Mouse (Mus musculus) neural tube, embryonic 15.5 days (tissue): ENCODE measurements at regions not wholly inside any gene's neighbourhood (a gene's known extent, or its start where the extent isn't known, plus 50 kb on each side); places are given as distances from the start of the nearest gene placed in this dataset.

Source experiments
- ATAC-seq: fragments of 200-750 bp; cut with Nextera tagmentation; 2 replicates; pipeline ENCODE4 v1.8.0; 2017; ENCODE audit warnings: mild to moderate bottlenecking, moderate TSS enrichment, moderate library complexity; ENCODE audit not compliant: low FRiP score
- H3K27ac ChIP-seq: fragments of 300-500 bp; sonication (generic); replicated peaks from 2 replicates; pipeline ENCODE4 v1.5.1; 2015; ENCODE audit warnings: mild to moderate bottlenecking, inconsistent platforms
- H3K27me3 ChIP-seq: fragments of 300-500 bp; sonication (generic); replicated peaks from 2 replicates; pipeline ENCODE4 v1.6.1; 2015; ENCODE audit warnings: inconsistent platforms
- H3K36me3 ChIP-seq: fragments of 300-500 bp; sonication (generic); 2 replicates; pipeline ENCODE4 v1.6.1; 2015; ENCODE audit warnings: inconsistent platforms
- H3K4me1 ChIP-seq: fragments of 300-500 bp; sonication (generic); 2 replicates; pipeline ENCODE4 v1.6.1; 2015; ENCODE audit warnings: inconsistent platforms
- H3K4me2 ChIP-seq: fragments of 300-500 bp; sonication (generic); 2 replicates; pipeline ENCODE4 v1.6.1; 2015; ENCODE audit warnings: inconsistent platforms, mild to moderate bottlenecking, moderate library complexity
- H3K4me3 ChIP-seq: fragments of 300-500 bp; sonication (generic); replicated peaks from 2 replicates; pipeline ENCODE4 v1.5.1; 2015; ENCODE audit warnings: mild to moderate bottlenecking, inconsistent platforms
- H3K9ac ChIP-seq: fragments of 300-500 bp; sonication (generic); replicated peaks from 2 replicates; pipeline ENCODE4 v1.6.1; 2015; ENCODE audit warnings: mild to moderate bottlenecking, inconsistent platforms
- H3K9me3 ChIP-seq: fragments of 300-500 bp; sonication (generic); replicated peaks from 2 replicates; pipeline ENCODE4 v1.6.1; 2016; ENCODE audit warnings: inconsistent platforms
- WGBS: fragments of 180-500 bp; shearing (Covaris S2); methylation state at CpG from one replicate; pipeline ENCODE4 v1.1.7; 2015; ENCODE audit warnings: mixed read lengths; 5-methylcytosine and 5-hydroxymethylcytosine counted together

DNA sequence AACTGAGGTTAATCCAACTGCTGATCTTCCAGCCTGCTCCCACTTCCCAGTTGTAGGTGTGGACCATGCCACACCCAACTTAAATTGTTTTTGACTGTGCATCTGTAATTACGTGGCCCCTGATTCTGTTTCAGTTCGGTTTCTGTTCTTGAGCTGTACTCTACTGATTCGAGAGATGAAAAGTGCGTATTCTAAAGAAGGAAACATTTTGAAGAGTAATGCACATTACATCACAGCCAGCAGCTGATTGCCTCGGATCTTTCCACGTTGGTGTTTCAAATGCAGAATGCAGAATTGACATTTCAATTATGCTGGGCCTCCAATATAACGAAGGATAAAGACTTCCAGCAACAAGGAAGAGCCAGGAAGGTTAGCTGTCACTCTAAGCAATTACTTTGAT lies 64.7 kb upstream of the Cnot2 start:
- no peak overlapping the region for H3K4me2 ChIP-seq
- no peak overlapping the region for H3K27ac ChIP-seq
- no peaks in the 10 kb centered on the region for H3K36me3 ChIP-seq
- H3K4me1 ChIP-seq: no peaks in the 10 kb centered on the region
- no peak overlapping the region for H3K9ac ChIP-seq
- no peaks in the 10 kb centered on the region for H3K9me3 ChIP-seq
- WGBS: 82% methylated on average over 7 of the region's 7 CpGs
- no peak overlapping the region for H3K4me3 ChIP-seq
- H3K27me3 ChIP-seq: no peaks in the 10 kb centered on the region
- no peak for ATAC-seq

DNA sequence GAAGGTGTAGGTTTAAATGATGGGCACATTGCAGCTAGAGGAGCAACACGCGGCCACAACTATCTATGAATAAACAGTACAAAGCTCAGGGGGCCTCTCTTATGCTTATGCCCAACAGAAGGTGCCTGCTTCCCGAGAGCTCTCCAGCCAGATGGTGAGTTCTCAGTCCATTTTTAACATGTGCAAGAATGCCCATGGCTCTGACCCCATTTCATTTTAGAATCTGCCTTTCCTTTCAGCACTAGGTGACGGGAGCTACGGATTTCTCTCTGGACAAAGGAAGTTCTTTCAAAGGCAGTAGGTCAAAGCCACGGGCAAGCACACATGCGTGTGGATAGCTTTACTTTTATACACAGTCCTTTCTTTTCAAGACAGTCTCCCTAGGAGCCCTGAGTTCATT lies 64.3 kb upstream of the Cnot2 start:
- H3K4me2 ChIP-seq: no peak overlapping the region
- H3K4me3 ChIP-seq: no peak overlapping the region
- H3K36me3 ChIP-seq: no peaks in the 10 kb centered on the region
- no peak overlapping the region for H3K27ac ChIP-seq
- ATAC-seq: no peak
- no peak overlapping the region for H3K9ac ChIP-seq
- H3K27me3 ChIP-seq: no peaks in the 10 kb centered on the region
- 54% methylated on average over 7 of the region's 7 CpGs for WGBS
- H3K4me1 ChIP-seq: no peaks in the 10 kb centered on the region
- H3K9me3 ChIP-seq: no peaks in the 10 kb centered on the region

DNA sequence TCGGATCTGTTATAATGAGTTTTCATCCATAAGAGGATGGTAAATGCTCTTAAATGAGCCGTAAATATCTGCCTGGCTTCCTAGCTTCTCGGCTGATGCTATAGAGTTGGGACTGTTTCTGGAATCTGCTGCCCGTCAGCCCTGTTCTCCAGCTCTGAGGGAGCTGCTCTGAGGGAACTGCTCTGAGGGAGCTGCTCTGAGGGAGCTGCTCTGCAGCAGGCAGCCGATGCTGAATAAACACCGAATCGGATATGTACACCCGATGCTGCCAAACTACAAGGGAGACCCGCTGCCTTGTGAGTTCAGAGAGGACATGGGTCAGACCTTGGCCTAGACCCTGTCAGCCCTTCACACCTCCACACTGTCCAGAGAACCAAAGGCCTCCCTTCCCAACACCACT lies 63.8 kb upstream of the Cnot2 start:
- H3K36me3 ChIP-seq: no peaks in the 10 kb centered on the region
- no peak for ATAC-seq
- H3K9ac ChIP-seq: no peak overlapping the region
- H3K4me3 ChIP-seq: no peak overlapping the region
- H3K27ac ChIP-seq: no peak overlapping the region
- 84% methylated on average over 9 of the region's 9 CpGs for WGBS
- no peaks in the 10 kb centered on the region for H3K4me1 ChIP-seq
- no peak overlapping the region for H3K4me2 ChIP-seq
- no peaks in the 10 kb centered on the region for H3K9me3 ChIP-seq
- H3K27me3 ChIP-seq: no peaks in the 10 kb centered on the region
